Mouse (Mus musculus) heart, embryonic 15.5 days (tissue): ENCODE measurements around the gene AI481877. TPM values are rescaled to one million over a fixed set of nuclear protein-coding genes. Genes with fewer than 3 reads are reported as not detected.

Experiments
- ATAC-seq: fragments of 200-750 bp; cut with Nextera tagmentation; replicated peaks from 2 replicates; pipeline ENCODE4 v1.8.0; 2017; ENCODE audit warnings: low read depth, moderate TSS enrichment; ENCODE audit not compliant: insufficient number of reproducible peaks, insufficient read depth, low FRiP score
- H3K27ac ChIP-seq: fragments of 300-500 bp; sonication (generic); 2 replicates; pipeline ENCODE4 v1.5.1; 2015; ENCODE audit warnings: mild to moderate bottlenecking, inconsistent platforms
- H3K27me3 ChIP-seq: fragments of 300-500 bp; sonication (generic); 2 replicates; pipeline ENCODE4 v1.6.1; 2015; ENCODE audit warnings: inconsistent platforms
- H3K36me3 ChIP-seq: fragments of 300-500 bp; sonication (generic); 2 replicates; pipeline ENCODE4 v1.6.1; 2015; ENCODE audit warnings: mild to moderate bottlenecking, inconsistent platforms
- H3K4me1 ChIP-seq: fragments of 300-500 bp; sonication (generic); replicated peaks from 2 replicates; pipeline ENCODE4 v1.6.1; 2015; ENCODE audit warnings: inconsistent platforms
- H3K4me2 ChIP-seq: fragments of 300-500 bp; sonication (generic); 2 replicates; pipeline ENCODE4 v1.6.1; 2015; ENCODE audit warnings: inconsistent platforms, mild to moderate bottlenecking, moderate library complexity
- H3K4me3 ChIP-seq: fragments of 300-500 bp; sonication (generic); 2 replicates; pipeline ENCODE4 v1.5.1; 2015; ENCODE audit warnings: mild to moderate bottlenecking, inconsistent platforms
- H3K9ac ChIP-seq: fragments of 300-500 bp; sonication (generic); 2 replicates; pipeline ENCODE4 v1.6.1; 2015; ENCODE audit warnings: mild to moderate bottlenecking, inconsistent platforms
- H3K9me3 ChIP-seq: fragments of 300-500 bp; sonication (generic); replicated peaks from 2 replicates; pipeline ENCODE4 v1.6.1; 2016; ENCODE audit warnings: inconsistent platforms
- WGBS: fragments of 180-500 bp; shearing (Covaris S2); methylation state at CpG from one replicate; pipeline ENCODE4 v1.1.7; 2015; ENCODE audit warnings: mixed read lengths; 5-methylcytosine and 5-hydroxymethylcytosine counted together
- polyA plus RNA-seq: library from polyadenylated mRNA; unstranded; fragments of >200 nt; fragmentation: Nextera tagmentation; extraction: Ambion mirVana; gene quantifications from 2 replicates; pipeline ENCODE4 v1.2.1, GENCODE M21; 2015

AI481877 gene
- polyA plus RNA-seq, 1 experiment from 2014 or later, result not detected

- no peaks in the 10 kb centered on the region for H3K4me1 ChIP-seq
- H3K4me2 ChIP-seq, result no peak overlapping the region
- 86% methylated on average over 2 of the region's 2 CpGs for WGBS
- no peak for ATAC-seq
- H3K4me3 ChIP-seq, result no peak overlapping the region
- H3K36me3 ChIP-seq, result no peaks in the 10 kb centered on the region
- H3K27ac ChIP-seq, result no peak overlapping the region
- no peaks in the 10 kb centered on the region for H3K27me3 ChIP-seq
- no peaks in the 10 kb centered on the region for H3K9me3 ChIP-seq
- no peak overlapping the region for H3K9ac ChIP-seq
These were observed 28.6 kb upstream of the AI481877 start for GRCm38 (mm10) chr4:59167251-59167847.

GRCm38 (mm10) chr4:59164034-59164433, 25.3 kb upstream of the AI481877 start:
- no peaks in the 10 kb centered on the region for H3K36me3 ChIP-seq
- no peak for ATAC-seq
- no peak overlapping the region for H3K4me2 ChIP-seq
- no peak overlapping the region for H3K9ac ChIP-seq
- no peak overlapping the region for H3K4me3 ChIP-seq
- H3K27me3 ChIP-seq, result no peaks in the 10 kb centered on the region
- 0 out of 2 replicates have a peak, but pooled peaks cover 4% of the 10 kb centered on the region for H3K4me1 ChIP-seq
- no peak overlapping the region for H3K27ac ChIP-seq
- no peaks in the 10 kb centered on the region for H3K9me3 ChIP-seq
- 58% methylated on average over 2 of the region's 2 CpGs for WGBS

GRCm38 (mm10) chr4:59160959-59161670, 22.3 kb upstream of the AI481877 start:
- Histone ChIP-seq H3K36me3 (no peaks in the 10 kb centered on the region), H3K9ac (no peak overlapping the region), H3K9me3 (no peaks in the 10 kb centered on the region), H3K4me2 (no peak overlapping the region), H3K27me3 (no peaks in the 10 kb centered on the region), H3K4me1 (peaks cover 19% of the 10 kb centered on the region), H3K27ac (no peak overlapping the region), H3K4me3 (no peak overlapping the region)
- no peak for ATAC-seq
- WGBS, result 41% methylated on average over 8 of the region's 8 CpGs

GRCm38 (mm10) chr4:59160289-59160688, 21.5 kb upstream of the AI481877 start:
- Histone ChIP-seq H3K4me3 (no peak overlapping the region), H3K4me2 (no peak overlapping the region), H3K9ac (no peak overlapping the region), H3K9me3 (no peaks in the 10 kb centered on the region), H3K27ac (no peak overlapping the region), H3K27me3 (no peaks in the 10 kb centered on the region), H3K4me1 (peaks cover 19% of the 10 kb centered on the region), H3K36me3 (no peaks in the 10 kb centered on the region)
- no peak for ATAC-seq
- WGBS, result 72% methylated on average over 5 of the region's 5 CpGs

GRCm38 (mm10) chr4:59157654-59158053, 18.9 kb upstream of the AI481877 start:
- Histone ChIP-seq H3K27me3 (no peaks in the 10 kb centered on the region), H3K36me3 (no peaks in the 10 kb centered on the region), H3K4me3 (no peak overlapping the region), H3K9ac (no peak overlapping the region), H3K4me1 (peaks cover 19% of the 10 kb centered on the region), H3K27ac (no peak overlapping the region), H3K4me2 (no peak overlapping the region), H3K9me3 (no peaks in the 10 kb centered on the region)
- WGBS, result 44% methylated on average over 2 of the region's 2 CpGs
- ATAC-seq, result no peak

- H3K36me3 ChIP-seq, result no peaks in the 10 kb centered on the region
- H3K4me2 ChIP-seq, result no peak overlapping the region
- H3K27ac ChIP-seq, result no peak overlapping the region
- no peaks in the 10 kb centered on the region for H3K9me3 ChIP-seq
- no peak for ATAC-seq
- no peak overlapping the region for H3K4me3 ChIP-seq
- H3K9ac ChIP-seq, result no peak overlapping the region
- H3K27me3 ChIP-seq, result no peaks in the 10 kb centered on the region
- peaks cover 19% of the 10 kb centered on the region for H3K4me1 ChIP-seq
- WGBS, result 33% methylated on average over 7 of the region's 7 CpGs
These were observed 18.3 kb upstream of the AI481877 start for GRCm38 (mm10) chr4:59156897-59157592.

GRCm38 (mm10) chr4:59151953-59152352, 13.2 kb upstream of the AI481877 start:
- Histone ChIP-seq H3K9me3 (no peaks in the 10 kb centered on the region), H3K4me2 (no peak overlapping the region), H3K36me3 (no peaks in the 10 kb centered on the region), H3K27me3 (no peaks in the 10 kb centered on the region), H3K27ac (no peak overlapping the region), H3K9ac (no peak overlapping the region), H3K4me3 (no peak overlapping the region), H3K4me1 (peaks cover under 1% of the 10 kb centered on the region)
- 50% methylated on average over 1 of the region's 1 CpGs for WGBS
- no peak for ATAC-seq

- H3K27me3 ChIP-seq, result no peaks in the 10 kb centered on the region
- H3K4me1 ChIP-seq, result no peaks in the 10 kb centered on the region
- H3K4me3 ChIP-seq, result no peak overlapping the region
- ATAC-seq, result no peak
- H3K9ac ChIP-seq, result no peak overlapping the region
- H3K9me3 ChIP-seq, result no peaks in the 10 kb centered on the region
- WGBS, result 57% methylated on average over 5 of the region's 5 CpGs
- no peak overlapping the region for H3K27ac ChIP-seq
- no peak overlapping the region for H3K4me2 ChIP-seq
- no peaks in the 10 kb centered on the region for H3K36me3 ChIP-seq
These were observed 12.1 kb upstream of the AI481877 start for GRCm38 (mm10) chr4:59150907-59151306.

- Histone ChIP-seq H3K4me3 (no peak overlapping the region), H3K4me1 (no peaks in the 10 kb centered on the region), H3K27ac (no peak overlapping the region), H3K36me3 (no peaks in the 10 kb centered on the region), H3K4me2 (no peak overlapping the region), H3K9ac (no peak overlapping the region), H3K9me3 (no peaks in the 10 kb centered on the region), H3K27me3 (no peaks in the 10 kb centered on the region)
- no peak for ATAC-seq
- 59% methylated on average over 5 of the region's 5 CpGs for WGBS
These were observed 10.3 kb upstream of the AI481877 start for GRCm38 (mm10) chr4:59149043-59149442.

- no peaks in the 10 kb centered on the region for H3K27me3 ChIP-seq
- 76% methylated on average over 4 of the region's 4 CpGs for WGBS
These were observed 9.8 kb downstream of the AI481877 start for GRCm38 (mm10) chr4:59128935-59129334.

GRCm38 (mm10) chr4:59125053-59125452, 13.7 kb downstream of the AI481877 start:
- Histone ChIP-seq H3K27ac (no peak overlapping the region), H3K36me3 (no peaks in the 10 kb centered on the region), H3K27me3 (no peaks in the 10 kb centered on the region), H3K4me2 (no peak overlapping the region), H3K9me3 (no peaks in the 10 kb centered on the region), H3K4me3 (no peak overlapping the region), H3K4me1 (no peaks in the 10 kb centered on the region), H3K9ac (no peak overlapping the region)
- ATAC-seq, result no peak
- WGBS, result 74% methylated on average over 1 of the region's 1 CpGs

More at GRCm38 (mm10) chr4:59128935-59129334, 9.8 kb downstream of the AI481877 start:
- Histone ChIP-seq H3K4me3 (no peak overlapping the region), H3K9ac (no peak overlapping the region), H3K27ac (no peak overlapping the region), H3K4me1 (no peaks in the 10 kb centered on the region), H3K4me2 (no peak overlapping the region), H3K36me3 (no peaks in the 10 kb centered on the region), H3K9me3 (no peaks in the 10 kb centered on the region)
- no peak for ATAC-seq
